Mouse (Mus musculus): Measurements from ENCODE around the gene Pde2a. TPM values are rescaled to one million over a fixed set of nuclear protein-coding genes. Genes with fewer than 3 reads are reported as not detected.

The Pde2a gene
- polyA plus RNA-seq, 1 experiment = 0.06 TPM

DNA sequence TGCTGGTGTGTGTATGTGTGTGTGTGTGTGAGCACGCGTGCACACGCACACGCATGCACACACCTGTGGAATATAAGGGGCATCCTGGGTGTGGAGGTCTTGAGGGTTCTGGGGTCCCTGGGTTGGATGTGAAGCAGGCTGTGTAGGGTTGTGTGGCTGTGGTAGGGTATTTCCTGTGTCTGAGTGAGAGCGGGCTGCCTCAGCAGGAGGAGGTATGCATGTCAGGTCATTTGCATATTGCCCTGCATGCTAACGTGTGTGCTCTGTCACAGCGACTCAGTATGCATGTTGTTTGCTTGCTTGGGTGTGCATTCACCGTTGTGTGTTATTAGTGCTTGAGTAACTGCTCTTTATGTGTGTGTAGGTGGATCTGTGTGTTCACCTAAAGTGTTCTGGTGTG lies 1.2 kb downstream of the Pde2a start:
- no peak for TF ChIP-seq GATA1 (IDR thresholded peaks at IDR 0.05; ENCODE audit: low read length)

DNA sequence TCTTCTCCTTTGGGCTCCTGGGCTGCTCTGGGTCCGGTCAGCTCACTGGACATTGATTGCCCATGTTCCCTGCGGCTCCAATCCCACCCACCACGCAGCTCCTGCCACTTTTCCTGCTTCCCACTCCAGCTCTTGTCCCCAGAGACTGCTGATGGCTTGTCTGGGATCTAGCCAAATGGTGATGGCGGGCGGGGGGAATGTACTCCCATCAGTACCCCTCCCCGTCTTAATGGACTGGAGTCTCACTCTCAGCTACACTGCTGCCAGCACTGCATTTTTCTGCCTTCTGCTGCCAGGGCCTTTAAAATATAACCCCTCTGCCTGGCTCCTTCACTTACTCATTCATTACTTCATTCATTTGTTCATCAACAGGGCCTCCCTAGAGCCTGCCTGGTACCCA lies 2.5 kb downstream of the Pde2a start:
- TF ChIP-seq GATA1 (IDR thresholded peaks at IDR 0.05; ENCODE audit: low read length) = no peak

- no peak for TF ChIP-seq GATA1 (IDR thresholded peaks at IDR 0.05; ENCODE audit: low read length)
Measured at GRCm38 (mm10) chr7:101426692-101427091, 5.2 kb downstream of the Pde2a start.

DNA sequence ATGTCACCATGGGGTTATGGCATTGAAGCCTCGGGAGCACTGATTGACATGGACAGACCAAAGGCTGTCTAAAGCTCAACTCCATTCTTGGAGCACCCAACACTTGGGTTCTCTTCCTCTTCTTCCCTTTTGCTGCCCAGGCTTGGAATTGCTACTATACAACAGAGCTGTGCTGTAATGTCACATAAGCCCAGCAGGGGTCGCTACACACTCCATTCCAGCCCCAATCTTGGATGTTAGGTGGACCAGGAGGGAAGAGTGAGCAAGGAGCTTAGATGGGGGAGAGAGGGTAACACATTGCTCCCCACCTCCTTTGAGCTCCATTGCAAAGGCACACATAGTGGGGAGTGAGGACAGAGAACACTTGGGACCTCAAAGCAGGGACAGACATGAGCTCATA lies 6.2 kb downstream of the Pde2a start:
- no peak for TF ChIP-seq GATA1 (IDR thresholded peaks at IDR 0.05; ENCODE audit: low read length)

- no peak for TF ChIP-seq GATA1 (IDR thresholded peaks at IDR 0.05; ENCODE audit: low read length)
Measured at GRCm38 (mm10) chr7:101435038-101435437, 13.5 kb downstream of the Pde2a start.

GRCm38 (mm10) chr7:101437876-101438275 lies 16.4 kb downstream of the Pde2a start:
- TF ChIP-seq GATA1 (IDR thresholded peaks at IDR 0.05; ENCODE audit: low read length) = no peak

GRCm38 (mm10) chr7:101443093-101443492 lies 21.6 kb downstream of the Pde2a start:
- TF ChIP-seq GATA1 (IDR thresholded peaks at IDR 0.05; ENCODE audit: low read length) = no peak

DNA sequence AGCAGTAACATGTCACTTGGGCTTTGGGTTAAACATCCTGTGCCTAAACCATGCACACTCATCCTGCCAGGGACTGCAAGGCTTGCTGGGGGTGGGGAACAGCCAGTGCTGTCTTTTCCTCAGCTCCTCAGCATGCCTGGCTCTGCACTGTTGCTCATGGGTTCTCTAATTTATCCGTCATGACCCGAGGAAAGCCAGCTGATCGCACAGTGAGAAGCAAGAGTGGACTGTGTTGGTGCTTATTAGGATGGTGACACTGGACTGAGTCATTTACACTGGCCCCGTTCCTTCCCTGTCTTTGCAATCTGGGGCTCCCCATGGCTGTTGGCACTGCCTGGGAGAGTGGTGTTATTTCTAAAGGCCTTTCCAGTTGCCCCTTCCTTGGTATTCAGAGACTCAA lies 22.7 kb downstream of the Pde2a start:
- no peak for TF ChIP-seq GATA1 (IDR thresholded peaks at IDR 0.05; ENCODE audit: low read length)

DNA sequence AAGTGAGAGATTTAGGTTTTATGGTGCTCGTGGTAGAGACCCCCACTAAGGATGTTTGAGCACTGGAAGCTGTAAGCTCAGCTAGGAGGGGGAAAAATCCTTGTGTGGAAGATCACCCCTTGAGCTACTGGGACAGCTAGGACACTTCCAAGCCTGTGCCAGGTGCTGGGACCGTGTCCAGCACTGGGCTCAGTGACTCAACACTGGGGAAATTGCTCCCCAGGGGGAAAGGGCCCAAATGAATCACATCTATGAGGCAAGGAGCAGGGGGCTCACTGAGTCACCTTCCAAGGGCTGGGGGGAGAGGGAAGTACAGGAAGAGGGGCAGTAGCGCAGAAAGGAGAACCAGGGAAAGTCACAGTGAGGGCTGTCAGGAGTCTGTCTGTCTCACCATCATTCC lies 28.4 kb downstream of the Pde2a start:
- TF ChIP-seq GATA1 (IDR thresholded peaks at IDR 0.05; ENCODE audit: low read length) = no peak

GRCm38 (mm10) chr7:101450422-101451401 lies 29.2 kb downstream of the Pde2a start:
- no peak for TF ChIP-seq GATA1 (IDR thresholded peaks at IDR 0.05; ENCODE audit: low read length)

DNA sequence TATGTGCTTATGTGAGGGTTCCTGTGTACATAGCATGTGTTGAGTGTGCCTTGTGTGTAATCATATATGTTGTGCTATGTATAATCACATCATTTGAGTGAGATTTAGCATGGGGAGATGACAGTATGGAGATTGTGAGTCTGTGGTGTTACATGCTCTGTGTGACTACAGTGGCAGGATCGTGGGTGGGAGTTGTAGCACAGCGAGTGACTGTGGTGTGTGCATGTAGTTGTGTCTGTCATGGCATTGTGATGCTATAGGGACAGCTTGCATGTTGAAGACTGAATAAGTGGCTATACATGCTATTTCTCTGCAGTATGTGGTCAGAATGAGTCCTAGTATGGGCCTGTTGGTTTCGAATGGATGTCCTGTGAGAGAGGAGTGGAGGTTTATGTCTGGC lies 31.2 kb downstream of the Pde2a start:
- TF ChIP-seq GATA1 (IDR thresholded peaks at IDR 0.05; ENCODE audit: low read length) = no peak

- TF ChIP-seq GATA1 (IDR thresholded peaks at IDR 0.05; ENCODE audit: low read length) = no peak
Measured at GRCm38 (mm10) chr7:101453296-101453695, 31.8 kb downstream of the Pde2a start.

DNA sequence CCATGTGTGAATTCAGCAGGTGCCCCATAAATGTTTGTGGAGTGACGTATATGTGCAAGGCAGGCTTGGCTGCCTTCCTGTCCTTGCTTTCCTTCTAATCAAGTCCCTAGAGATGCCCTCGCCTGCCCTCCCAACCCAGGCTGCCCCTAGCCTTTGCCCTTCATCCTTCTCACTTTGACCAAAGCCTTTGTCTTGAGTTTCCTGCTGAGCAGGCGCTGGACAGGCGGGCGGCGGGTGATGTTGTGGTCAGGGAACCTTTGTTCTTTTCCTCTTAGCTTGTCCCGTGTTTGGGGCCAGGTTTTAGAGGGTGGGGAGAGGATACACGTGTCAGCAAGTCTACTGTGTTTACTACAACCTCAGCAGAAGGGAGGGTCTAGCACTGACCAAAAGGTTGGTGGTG lies 32.2 kb downstream of the Pde2a start:
- no peak for TF ChIP-seq GATA1 (IDR thresholded peaks at IDR 0.05; ENCODE audit: low read length)

DNA sequence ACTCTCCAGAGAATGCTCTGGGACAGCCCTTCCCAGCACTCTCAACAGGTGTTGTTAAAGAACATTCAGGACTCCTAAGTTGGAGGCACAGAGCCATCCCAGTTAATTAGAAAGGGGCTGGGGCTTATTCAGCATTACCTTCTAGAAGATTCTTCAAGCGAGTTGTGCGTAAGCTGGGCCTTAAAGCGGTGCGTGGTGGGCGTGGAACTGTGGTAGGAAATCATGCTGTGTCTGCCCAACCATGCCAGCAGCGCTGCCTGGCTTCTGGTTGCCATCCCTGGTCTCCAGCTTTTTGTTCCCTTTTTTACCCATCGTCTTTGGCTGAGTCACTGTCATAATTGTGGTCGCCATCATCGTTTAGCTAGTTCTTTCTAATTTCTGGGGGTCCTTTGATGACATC lies 33.0 kb downstream of the Pde2a start:
- no peak for TF ChIP-seq GATA1 (IDR thresholded peaks at IDR 0.05; ENCODE audit: low read length)

GRCm38 (mm10) chr7:101455141-101455540 lies 33.6 kb downstream of the Pde2a start:
- no peak for TF ChIP-seq GATA1 (IDR thresholded peaks at IDR 0.05; ENCODE audit: low read length)

DNA sequence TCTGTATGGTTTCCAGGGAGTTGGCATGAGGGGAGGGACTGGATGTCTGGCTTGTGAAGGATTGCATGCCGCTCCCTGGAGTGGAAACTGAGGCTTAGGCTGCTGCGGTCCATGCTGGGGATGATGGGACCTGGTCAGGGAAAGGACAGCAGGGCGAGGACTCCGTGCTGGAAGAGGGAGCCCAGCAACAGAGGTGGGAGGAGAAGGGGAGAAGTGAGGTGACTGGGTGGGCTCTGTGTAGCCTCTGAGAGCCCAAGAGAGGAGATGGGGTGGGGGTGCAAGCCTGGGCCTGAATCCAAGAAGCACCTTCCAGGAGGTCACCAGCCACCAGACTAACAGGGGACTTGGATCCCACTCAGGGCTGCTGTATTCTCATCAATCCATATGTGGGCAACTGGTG lies 34.8 kb downstream of the Pde2a start:
- no peak for TF ChIP-seq GATA1 (IDR thresholded peaks at IDR 0.05; ENCODE audit: low read length)

DNA sequence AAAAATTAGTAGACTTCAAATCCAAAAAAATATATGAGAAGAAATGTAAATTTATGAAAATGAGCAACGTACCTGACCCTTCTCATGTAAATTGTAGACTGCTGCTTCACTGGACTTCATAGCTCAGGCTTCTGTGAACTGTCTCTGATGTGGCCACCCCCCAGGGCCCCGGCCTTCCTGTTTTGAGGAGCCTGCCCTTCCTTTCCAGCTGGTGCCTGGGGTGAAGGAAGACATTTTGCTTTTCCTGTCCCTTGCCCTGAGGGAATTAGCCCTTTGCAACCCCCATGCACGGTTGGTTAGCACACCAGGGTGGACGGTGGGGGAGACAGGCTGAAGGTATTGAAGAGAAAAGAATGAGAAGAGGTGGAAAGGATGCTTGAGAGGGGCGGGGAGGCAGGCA lies 35.3 kb downstream of the Pde2a start:
- TF ChIP-seq GATA1 (IDR thresholded peaks at IDR 0.05; ENCODE audit: low read length) = no peak
